Mouse (Mus musculus) C2C12 (cell line): ENCODE measurements at regions not wholly inside any gene's neighbourhood (a gene's known extent, or its start where the extent isn't known, plus 50 kb on each side); places are given as distances from the start of the nearest gene placed in this dataset.

ENCODE experiments used
- CEBPB ChIP-seq: IDR thresholded peaks from one replicate; pipeline ENCODE4 v1.6.1; 2011; ENCODE audit warnings: low read depth, mild to moderate bottlenecking, control low read depth, moderate library complexity
- CTCF ChIP-seq: IDR thresholded peaks from one replicate; pipeline ENCODE4 v1.5.1; 2011; ENCODE audit not compliant: control insufficient read depth, insufficient read depth, insufficient read length
- FOSL1 ChIP-seq: IDR thresholded peaks from one replicate; pipeline ENCODE4 v1.8.0; 2011; ENCODE audit warnings: mild to moderate bottlenecking, low read length; ENCODE audit not compliant: poor library complexity, insufficient read depth, severe bottlenecking
- MAX ChIP-seq: IDR thresholded peaks from one replicate; pipeline ENCODE4 v1.6.1; 2011; ENCODE audit warnings: mild to moderate bottlenecking, control low read depth
- MYOD1 ChIP-seq: IDR thresholded peaks from one replicate; pipeline ENCODE4 v1.6.1; 2011; ENCODE audit warnings: low read depth; ENCODE audit not compliant: control insufficient read depth, insufficient read length
- MYOG ChIP-seq: IDR thresholded peaks from one replicate; pipeline ENCODE4 v1.6.1; 2011; ENCODE audit not compliant: control insufficient read depth, insufficient read length; ENCODE audit errors: extremely low read depth
- USF1 ChIP-seq: IDR thresholded peaks from one replicate; pipeline ENCODE4 v1.6.1; 2011; ENCODE audit warnings: low read depth, mild to moderate bottlenecking, control low read depth, moderate library complexity

DNA sequence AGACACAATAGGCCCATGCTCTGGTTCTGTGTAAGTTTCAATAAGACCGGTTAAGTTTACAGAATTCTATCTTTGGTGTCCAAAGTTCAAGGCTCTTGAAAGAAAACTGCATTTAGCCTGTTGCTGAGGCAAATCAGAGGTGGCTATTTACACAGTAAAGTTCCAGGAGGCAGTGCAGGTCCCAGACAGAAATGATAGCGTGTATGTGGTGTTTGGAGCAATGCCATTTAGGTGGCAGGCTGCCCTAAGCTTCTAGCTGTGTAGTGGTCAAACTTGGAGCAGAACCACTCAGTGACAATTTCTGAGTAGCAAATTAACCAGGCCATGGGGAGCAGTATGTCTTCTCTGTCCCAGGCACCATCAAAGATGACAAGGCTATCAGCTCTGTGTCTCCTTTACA, 125.5 kb upstream of the Paqr3 start:
- TF ChIP-seq USF1, result no peak
- TF ChIP-seq CEBPB, result no peak
- TF ChIP-seq CTCF, result no peak
- TF ChIP-seq MYOD1, result no peak
- TF ChIP-seq FOSL1, result no peak
- no peak for TF ChIP-seq MAX
- no peak for TF ChIP-seq MYOG
